8 mouse cellular contexts compared by ENCODE assay signal in genomic region chr12:84191190-84191589, GRCm38 (mm10). TPM values are rescaled to one million over a fixed set of nuclear protein-coding genes. Genes with fewer than 3 reads are reported as not detected.
DNase-seq lines count a peak whose midpoint lies in the region; ATAC-seq and TF ChIP-seq lines count a peak whose summit lies in the region.

No protein-coding gene starts in this region.

- H3K79me2 ChIP-seq in macrophage (ENCODE audit: inconsistent target), result peaks cover 80% of the 10 kb centered on the region

- no peak overlapping the region for H3K27ac ChIP-seq in heart, embryonic 11.5 days (ENCODE audit: low read depth, low read length)
- H3K27ac ChIP-seq in forebrain, postnatal 0 days (ENCODE audit: low read depth, low read length), result no peak overlapping the region
- H3K27ac ChIP-seq in macrophage, result peak overlapping the region; percentile 68

- peak overlapping the region; percentile 100 for H3K4me2 ChIP-seq in heart, embryonic 11.5 days
- peak overlapping the region; percentile 97 for H3K4me2 ChIP-seq in forebrain, postnatal 0 days (ENCODE audit: low read depth)

- 66% methylated on average over 7 of the region's 7 CpGs for WGBS in heart, embryonic 11.5 days (ENCODE audit: insufficient replicate concordance)
- WGBS in forebrain, postnatal 0 days, result 45% methylated on average over 7 of the region's 7 CpGs
- 87% methylated on average over 7 of the region's 7 CpGs for WGBS in macrophage (ENCODE audit: missing documents)

- no peak for DNase-seq in heart, postnatal 4 days
- no peak for DNase-seq in forebrain, postnatal 0 days
- DNase-seq in thymus, postnatal 36 days, result no peak
- no peak for DNase-seq in frontal cortex, postnatal 36 days (ENCODE audit: low spot score in 2 of 2)
- no peak for DNase-seq in cerebellum, postnatal 4 days (ENCODE audit: low spot score in 2 of 2)

- H3K9me3 ChIP-seq in heart, embryonic 11.5 days (replicated peaks; ENCODE audit: control insufficient read depth, low read length), result no peaks in the 10 kb centered on the region
- peaks cover 6% of the 10 kb centered on the region for H3K9me3 ChIP-seq in E14TG2a.4 (ENCODE audit: low read length)
- no peaks in the 10 kb centered on the region for H3K9me3 ChIP-seq in forebrain, postnatal 0 days (ENCODE audit: low read length)

- ATAC-seq in heart, embryonic 11.5 days (replicated peaks; ENCODE audit: insufficient number of reproducible peaks, low FRiP score, low TSS enrichment), result no peak
- no peak for ATAC-seq in forebrain, postnatal 0 days

- no peak for TF ChIP-seq CTCF in E14TG2a.4 (conservative IDR thresholded peaks at IDR 0.05; ENCODE audit: low read length)
- no peak for TF ChIP-seq CTCF in forebrain, postnatal 0 days (IDR thresholded peaks at IDR 0.05; ENCODE audit: low read depth)

- H3K36me3 ChIP-seq in heart, embryonic 11.5 days (ENCODE audit: control insufficient read depth, insufficient read depth, low read length), result no peaks in the 10 kb centered on the region
- H3K36me3 ChIP-seq in E14TG2a.4 (ENCODE audit: insufficient read depth, low read length), result peaks cover 27% of the 10 kb centered on the region
- H3K36me3 ChIP-seq in forebrain, postnatal 0 days (ENCODE audit: insufficient read depth), result no peaks in the 10 kb centered on the region
- H3K36me3 ChIP-seq in macrophage (ENCODE audit: inconsistent target), result no peaks in the 10 kb centered on the region; the same call in 1 of the 2 replicates

- H3K4me3 ChIP-seq in heart, embryonic 11.5 days (ENCODE audit: low read depth, low read length), result no peak overlapping the region
- H3K4me3 ChIP-seq in E14TG2a.4 (replicated peaks; ENCODE audit: low read length) (peak overlapping the region; percentile 71), macrophage (ENCODE audit: inconsistent target) (no peak overlapping the region)
- H3K4me3 ChIP-seq in forebrain, postnatal 0 days (ENCODE audit: low read depth, low read length), result no peak overlapping the region

- H3K9ac ChIP-seq in heart, embryonic 11.5 days (ENCODE audit: low read depth, low read length), result 0 out of 2 replicates have a peak overlapping the region, but pooled peaks have one; percentile 22
- H3K9ac ChIP-seq in forebrain, postnatal 0 days, result no peak overlapping the region

- peaks cover 75% of the 10 kb centered on the region for H3K4me1 ChIP-seq in heart, embryonic 11.5 days (ENCODE audit: control insufficient read depth, insufficient read depth, low read length)
- H3K4me1 ChIP-seq in E14TG2a.4 (replicated peaks; ENCODE audit: low read depth, low read length), result peaks cover 83% of the 10 kb centered on the region
- H3K4me1 ChIP-seq in forebrain, postnatal 0 days (ENCODE audit: insufficient read depth), result peaks cover 27% of the 10 kb centered on the region

- no peaks in the 10 kb centered on the region for H3K27me3 ChIP-seq in heart, embryonic 11.5 days (ENCODE audit: control insufficient read depth, insufficient read depth, low read length)
- peaks cover 15% of the 10 kb centered on the region for H3K27me3 ChIP-seq in E14TG2a.4 (ENCODE audit: insufficient read depth, low read length)
- H3K27me3 ChIP-seq in forebrain, postnatal 0 days (ENCODE audit: insufficient read depth, low read length), result no peaks in the 10 kb centered on the region

RNA-seq across cellular contexts. Expression of gene Elmsan1, which starts 27.5 kb away (rescaled TPM):
- polyA plus RNA-seq in heart, embryonic 11.5 days (2014; fragmentation: Nextera tagmentation; extraction: Ambion mirVana), result 5.9 and 7.1 TPM in 2 replicates
- total RNA-seq in heart, postnatal 4 days (2021), result 10 to 100 TPM; 18.5 to 18.6 TPM
- 7.0 and 7.9 TPM in 2 replicates for total RNA-seq in forebrain, postnatal 0 days (2014; rRNA removed)
- 2.2 and 2.5 TPM in 2 replicates for polyA plus RNA-seq in forebrain, postnatal 0 days (2015; fragmentation: Nextera tagmentation; extraction: Ambion mirVana)
- total RNA-seq in macrophage (2018; cell fraction: chromatin; rRNA removed), result 100 to 1,000 TPM in 11 of 26 experiments, 10 to 100 TPM in 15; 35.5 to 286 (median 91.6) TPM
- total RNA-seq in macrophage (2018; cell fraction: cytosol; rRNA removed), result 10 to 100 TPM; 12.1 to 56.7 (median 24.1) TPM
- total RNA-seq in macrophage (2018; cell fraction: nucleus; rRNA removed), result 100 to 1,000 TPM in 4 of 26 experiments, 10 to 100 TPM in 22; 27.9 to 188 (median 59.0) TPM
- polyA plus RNA-seq in macrophage (2018), result 11.0 to 13.7 TPM (median 13.5 TPM) in 3 replicates

RNA-seq across cellular contexts. Expression of gene Pnma1, which starts 42.9 kb away (rescaled TPM):
- 0.50 and 0.62 TPM in 2 replicates for polyA plus RNA-seq in heart, embryonic 11.5 days (2014; fragmentation: Nextera tagmentation; extraction: Ambion mirVana)
- under 1 TPM; 0.54 to 0.62 TPM for total RNA-seq in heart, postnatal 4 days (2021)
- total RNA-seq in forebrain, postnatal 0 days (2014; rRNA removed), result 13.9 and 14.2 TPM in 2 replicates
- polyA plus RNA-seq in forebrain, postnatal 0 days (2015; fragmentation: Nextera tagmentation; extraction: Ambion mirVana), result 9.3 and 12.0 TPM in 2 replicates
- 10 to 100 TPM in 4 of 26 experiments, 1 to 10 TPM in 22; 1.5 to 28.6 (median 5.5) TPM for total RNA-seq in macrophage (2018; cell fraction: chromatin; rRNA removed)
- total RNA-seq in macrophage (2018; cell fraction: cytosol; rRNA removed), result under 1 TPM; 0.06 to 0.74 (median 0.29) TPM
- total RNA-seq in macrophage (2018; cell fraction: nucleus; rRNA removed), result 10 to 100 TPM in 5 of 26 experiments, 1 to 10 TPM in 20, under 1 TPM in 1; 0.96 to 33.0 (median 4.4) TPM
- 0.13 to 0.29 TPM (median 0.20 TPM) in 3 replicates for polyA plus RNA-seq in macrophage (2018)
